Mouse (Mus musculus) CH12.LX (cell line): ENCODE results near the gene Adgra1. TPM values are rescaled to one million over a fixed set of nuclear protein-coding genes. Genes with fewer than 3 reads are reported as not detected.

ENCODE experiments used
- DNase-seq: peaks from one replicate; pipeline ENCODE4 v3.0.0-alpha.2; 2013; ENCODE audit errors: extremely low read depth
- H3K27ac ChIP-seq: 2 replicates; pipeline ENCODE4 v1.5.1; 2012; ENCODE audit warnings: low read depth, mild to moderate bottlenecking, control low read depth, moderate library complexity; ENCODE audit not compliant: insufficient read depth
- H3K27me3 ChIP-seq: replicated peaks from 2 replicates; pipeline ENCODE3; 2012; ENCODE audit warnings: inconsistent platforms
- H3K36me3 ChIP-seq, 2 experiments: replicated peaks in 1 of 2; 2 replicates each; pipeline versions ENCODE3 to v1.6.1; 2012; ENCODE audit warnings: inconsistent platforms in 1 of 2, low read length in 1 of 2, mild to moderate bottlenecking in 1 of 2, mixed read lengths in 1 of 2, moderate library complexity in 1 of 2; ENCODE audit not compliant: control insufficient read depth in 1 of 2, insufficient read depth in 1 of 2
- H3K4me1 ChIP-seq, 2 experiments: 2 replicates each; pipeline ENCODE4 v1.6.1; 2012; ENCODE audit warnings: inconsistent platforms in 1 of 2, moderate library complexity in 1 of 2; ENCODE audit not compliant: insufficient read depth in 2 of 2, control insufficient read depth in 1 of 2
- H3K4me2 ChIP-seq: 2 replicates; pipeline ENCODE4 v1.6.1; 2012; ENCODE audit warnings: low read depth, mild to moderate bottlenecking, control low read depth; ENCODE audit not compliant: poor library complexity, insufficient read depth, severe bottlenecking
- H3K4me3 ChIP-seq, 3 experiments: fragments of 150-350 bp in 1 of 3; sonication (generic) in 1 of 3; replicated peaks in 1 of 3; 2 replicates each; pipeline versions ENCODE3 to v1.5.1; 2011 to 2012; ENCODE audit warnings: low read depth in 2 of 3, low read length in 2 of 3, mild to moderate bottlenecking in 2 of 3, moderate library complexity in 2 of 3, control low read depth in 1 of 3, improper control_type of control experiment in 1 of 3, inconsistent platforms in 1 of 3, mixed read lengths in 1 of 3; ENCODE audit not compliant: poor library complexity in 1 of 3
- H3K79me2 ChIP-seq: replicated peaks from 2 replicates; pipeline ENCODE4 v1.6.1; 2012; ENCODE audit warnings: mild to moderate bottlenecking, moderate library complexity; ENCODE audit not compliant: control insufficient read depth, poor library complexity, insufficient read depth, severe bottlenecking; ENCODE audit errors: extremely low read depth
- H3K9ac ChIP-seq: 2 replicates; pipeline ENCODE4 v1.6.1; 2012; ENCODE audit warnings: low read depth, mild to moderate bottlenecking, control low read depth, moderate library complexity; ENCODE audit not compliant: insufficient read depth
- H3K9me3 ChIP-seq: replicated peaks from 2 replicates; pipeline ENCODE3; 2012; ENCODE audit warnings: low read length, inconsistent platforms, mixed read lengths
- BHLHE40 ChIP-seq: IDR thresholded peaks from 2 replicates; pipeline ENCODE4 v1.6.1; 2011; ENCODE audit warnings: mild to moderate bottlenecking, low read depth, low read length, improper control_type of control experiment
- CTCF ChIP-seq, 2 experiments: IDR thresholded peaks in 1 of 2; conservative IDR thresholded peaks in 1 of 2; 2 replicates each; pipeline ENCODE4 v1.5.1; 2011 to 2012; ENCODE audit warnings: low read depth in 2 of 2, low read length in 2 of 2, improper control_type of control experiment in 1 of 2, inconsistent platforms in 1 of 2, mild to moderate bottlenecking in 1 of 2, moderate library complexity in 1 of 2
- E2F4 ChIP-seq: IDR thresholded peaks from 2 replicates; pipeline ENCODE4 v1.6.1; 2011; ENCODE audit warnings: low read depth, low read length, improper control_type of control experiment; ENCODE audit not compliant: insufficient replicate concordance
- ELF1 ChIP-seq: IDR thresholded peaks from 2 replicates; pipeline ENCODE4 v1.6.1; 2014; ENCODE audit warnings: low read depth, mild to moderate bottlenecking, inconsistent platforms, low read length, improper control_type of control experiment
- EP300 ChIP-seq: IDR thresholded peaks from 2 replicates; pipeline ENCODE4 v1.6.1; 2011; ENCODE audit warnings: low read length, improper control_type of control experiment
- ETS1 ChIP-seq: conservative IDR thresholded peaks from 2 replicates; pipeline ENCODE4 v1.6.1; 2012; ENCODE audit warnings: low read depth, mild to moderate bottlenecking, inconsistent platforms, low read length, improper control_type of control experiment, moderate library complexity
- GABPA ChIP-seq: IDR thresholded peaks from 2 replicates; pipeline ENCODE4 v1.6.1; 2012; ENCODE audit warnings: low read depth, low read length, improper control_type of control experiment, inconsistent platforms; ENCODE audit not compliant: insufficient replicate concordance
- HCFC1 ChIP-seq: IDR thresholded peaks from 2 replicates; pipeline ENCODE4 v1.6.1; 2012; ENCODE audit warnings: low read depth, mild to moderate bottlenecking, inconsistent platforms, low read length, improper control_type of control experiment
- IRF4 ChIP-seq: IDR thresholded peaks from 2 replicates; pipeline ENCODE4 v1.6.1; 2014; ENCODE audit warnings: low read depth, mild to moderate bottlenecking, inconsistent platforms, low read length, improper control_type of control experiment
- JUN ChIP-seq: IDR thresholded peaks from 2 replicates; pipeline ENCODE4 v1.6.1; 2011; ENCODE audit warnings: low read depth, mild to moderate bottlenecking, low read length, improper control_type of control experiment, moderate library complexity; ENCODE audit not compliant: insufficient read depth
- JUND ChIP-seq: conservative IDR thresholded peaks from 2 replicates; pipeline ENCODE4 v1.6.1; 2011; ENCODE audit warnings: low read depth, low read length, improper control_type of control experiment
- MAFK ChIP-seq: IDR thresholded peaks from 2 replicates; pipeline ENCODE4 v1.6.1; 2011; ENCODE audit warnings: low read length, improper control_type of control experiment; ENCODE audit not compliant: insufficient replicate concordance
- MXI1 ChIP-seq: IDR thresholded peaks from 2 replicates; pipeline ENCODE4 v1.6.1; 2011; ENCODE audit warnings: mild to moderate bottlenecking, low read depth, low read length, improper control_type of control experiment
- MYC ChIP-seq: IDR thresholded peaks from 2 replicates; pipeline ENCODE4 v1.6.1; 2011; ENCODE audit warnings: low read depth, mild to moderate bottlenecking, improper control_type of control experiment, low read length
- POLR2A ChIP-seq: IDR thresholded peaks from 2 replicates; pipeline ENCODE4 v1.6.1; 2011; ENCODE audit warnings: low read depth, mild to moderate bottlenecking, improper control_type of control experiment, low read length
- POLR2AphosphoS2 ChIP-seq: IDR thresholded peaks from 2 replicates; pipeline ENCODE4 v1.6.1; 2011; ENCODE audit warnings: low read depth, low read length, improper control_type of control experiment
- RAD21 ChIP-seq: IDR thresholded peaks from 2 replicates; pipeline ENCODE4 v1.6.1; 2011; ENCODE audit warnings: low read depth, mild to moderate bottlenecking, low read length, improper control_type of control experiment, moderate library complexity
- SIN3A ChIP-seq: IDR thresholded peaks from 2 replicates; pipeline ENCODE4 v1.6.1; 2012; ENCODE audit warnings: low read length, improper control_type of control experiment, inconsistent platforms
- SMC3 ChIP-seq: IDR thresholded peaks from 2 replicates; pipeline ENCODE4 v1.6.1; 2011; ENCODE audit warnings: low read depth, low read length, improper control_type of control experiment
- TBP ChIP-seq: conservative IDR thresholded peaks from 2 replicates; pipeline ENCODE4 v1.6.1; 2011; ENCODE audit warnings: low read depth, low read length, improper control_type of control experiment
- TCF12 ChIP-seq: IDR thresholded peaks from 2 replicates; pipeline ENCODE4 v1.6.1; 2014; ENCODE audit warnings: low read depth, mild to moderate bottlenecking, inconsistent platforms, low read length, improper control_type of control experiment
- UBTF ChIP-seq: IDR thresholded peaks from 2 replicates; pipeline ENCODE4 v1.6.1; 2012; ENCODE audit warnings: low read depth, mild to moderate bottlenecking, inconsistent platforms, low read length, improper control_type of control experiment, moderate library complexity
- USF1 ChIP-seq: IDR thresholded peaks from 2 replicates; pipeline ENCODE4 v1.6.1; 2014; ENCODE audit warnings: low read depth, mild to moderate bottlenecking, inconsistent platforms, low read length, improper control_type of control experiment
- ZC3H11A ChIP-seq: IDR thresholded peaks from 2 replicates; pipeline ENCODE4 v1.6.1; 2012; ENCODE audit warnings: low read depth, mild to moderate bottlenecking, inconsistent platforms, low read length, improper control_type of control experiment
- ZKSCAN1 ChIP-seq: IDR thresholded peaks from 2 replicates; pipeline ENCODE4 v1.6.1; 2012; ENCODE audit warnings: low read depth, inconsistent platforms, low read length, improper control_type of control experiment, borderline replicate concordance
- ZMIZ1 ChIP-seq: IDR thresholded peaks from 2 replicates; pipeline ENCODE4 v1.6.1; 2012; ENCODE audit warnings: low read depth, mild to moderate bottlenecking, inconsistent platforms, low read length, improper control_type of control experiment
- ZNF384 ChIP-seq: IDR thresholded peaks from 2 replicates; pipeline ENCODE4 v1.6.1; 2012; ENCODE audit warnings: low read depth, low read length, improper control_type of control experiment, inconsistent platforms
- dilution Hi-C: fragments of 300-500 bp; cut with MboI; formaldehyde crosslinking; loops from 2 replicates; pipeline ENCODE4 v1.14.3; 2020; ENCODE audit warnings: low sequenced_read_pairs; ENCODE audit not compliant: extremely low pct_unique_long_range_greater_than_20kb, extremely low pct_ligation_motif_present
- in situ Hi-C: fragments of 300-500 bp; cut with MboI; formaldehyde crosslinking; loops from 3 replicates; pipeline ENCODE4 v1.14.3; 2019; ENCODE audit warnings: low sequenced_read_pairs, low pct_ligation_motif_present, low pct_unique_long_range_greater_than_20kb, mixed read lengths
- polyA plus RNA-seq: library from polyadenylated mRNA; unstranded; fragments of >175 nt; gene quantifications from 2 replicates; pipeline ENCODE4 v1.2.1, GENCODE M21; 2012; ENCODE audit warnings: low read depth; ENCODE audit not compliant: insufficient read length
- total RNA-seq, 2 experiments: library from RNA; depleted of rRNA; stranded (reverse); fragments of 300-350 nt in 1 of 2; fragments of >200 nt in 1 of 2; gene quantifications; 2 replicates each; pipeline ENCODE4 v1.2.3; 2012 to 2014

Adgra1 gene
- total and polyA plus RNA-seq, 3 experiments = not detected

DNA sequence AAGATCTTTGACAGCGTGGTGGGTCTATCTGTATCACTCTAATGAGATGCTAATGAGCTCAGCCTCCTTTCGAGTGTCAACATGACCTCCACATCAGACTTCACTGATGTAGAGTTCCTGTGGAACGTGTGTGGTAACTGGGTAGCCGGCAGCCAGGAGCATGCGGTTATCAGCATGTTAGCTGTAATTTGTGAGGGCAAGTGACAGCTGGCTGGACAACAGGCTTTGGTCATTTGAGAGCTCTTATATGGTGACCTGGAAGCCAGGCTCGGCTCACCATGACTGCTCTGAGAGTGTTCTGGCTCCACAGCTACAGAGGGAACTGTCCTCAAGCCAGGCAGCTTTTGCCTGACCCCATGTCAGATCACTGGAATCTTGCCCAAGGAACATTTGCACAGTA is 8.4 kb downstream of the Adgra1 start:
- Histone ChIP-seq H3K9ac (no peak overlapping the region), H3K4me2 (no peak overlapping the region), H3K79me2 (no peaks in the 10 kb centered on the region), H3K4me3 (no peak overlapping the region), H3K36me3 (no peaks in the 10 kb centered on the region), H3K27me3 (no peaks in the 10 kb centered on the region), H3K4me1 (peaks cover 0 to 4% of the 10 kb centered on the region in 2 experiments; a peak in 3 of 4 replicates), H3K27ac (no peak overlapping the region), H3K9me3 (peaks cover 6% of the 10 kb centered on the region)
- DNase-seq = no peak
- in situ Hi-C loops (loop anchor here (5.0 to 10.0 kb wide), 2 partner anchors 48 to 140 kb away; no protein-coding TSS in a partner anchor), dilution Hi-C loops (no loop called here)
- TF ChIP-seq MYC (no peak), ELF1 (no peak), EP300 (no peak), TCF12 (no peak), TBP (no peak), RAD21 (no peak), ZKSCAN1 (no peak), SMC3 (no peak), JUND (no peak), SIN3A (no peak), ZNF384 (no peak), MXI1 (no peak), POLR2A (no peak), E2F4 (no peak), ZC3H11A (no peak), GABPA (no peak)

DNA sequence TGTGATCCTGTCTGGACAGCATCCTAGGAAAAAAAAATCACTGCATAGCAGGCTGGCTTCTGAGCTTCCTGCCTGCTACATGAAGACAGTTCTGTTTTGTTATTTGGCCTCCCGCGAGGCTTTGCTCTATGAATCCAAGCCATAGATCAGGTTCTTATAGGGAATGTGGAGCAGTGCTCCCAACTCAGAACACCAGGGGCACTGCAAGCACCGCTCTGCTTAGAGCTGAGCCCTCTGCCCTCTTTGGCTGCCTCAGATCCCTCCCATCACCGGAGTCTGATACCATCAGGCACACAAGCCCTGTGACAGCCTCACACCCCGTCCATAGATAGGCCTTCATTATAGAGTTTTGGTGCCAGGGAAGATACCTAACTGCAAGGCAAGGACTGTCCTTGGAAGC is 9.2 kb downstream of the Adgra1 start:
- Histone ChIP-seq H3K27me3 (no peaks in the 10 kb centered on the region), H3K9me3 (peaks cover 6% of the 10 kb centered on the region)
- TF ChIP-seq POLR2AphosphoS2 (no peak), ZKSCAN1 (no peak), UBTF (no peak), ETS1 (no peak), SMC3 (no peak), JUN (no peak), BHLHE40 (no peak), HCFC1 (no peak), ZMIZ1 (no peak), MAFK (no peak), IRF4 (no peak), USF1 (no peak), RAD21 (no peak), CTCF (conservative IDR thresholded peaks at IDR 0.05 in 1 of 2, IDR thresholded peaks at IDR 0.05 in 1 of 2; ENCODE audit: low read depth in 2 of 2, low read length in 2 of 2) (no peak; a peak in 1 of 4 replicates), SIN3A (no peak), POLR2A (no peak)
- TF ChIP-seq, all 38 proteins: peak for 0
- in situ Hi-C loops = loop anchor here (5.0 to 10.0 kb wide), 2 partner anchors 48 to 141 kb away; no protein-coding TSS in a partner anchor
- Histone ChIP-seq H3K79me2 (no peaks in the 10 kb centered on the region), H3K4me2 (no peak overlapping the region), H3K9ac (no peak overlapping the region), H3K36me3 (no peaks in the 10 kb centered on the region), H3K4me1 (peaks cover 0 to 4% of the 10 kb centered on the region in 2 experiments; a peak in 3 of 4 replicates), H3K27ac (no peak overlapping the region), H3K4me3 (no peak overlapping the region)
- dilution Hi-C loops = no loop called here
- DNase-seq = no peak
